Mouse (Mus musculus): Measurements from ENCODE around the gene Pced1b.
A peak's percentile ranks its signal among the peaks of the same experiment; 100 is the strongest.
"Not testable (repeated sequence)": the region's sequence is repeated elsewhere in the genome, so short reads cannot be mapped to it uniquely, and the experiment has no call there.

Pced1b gene

DNA sequence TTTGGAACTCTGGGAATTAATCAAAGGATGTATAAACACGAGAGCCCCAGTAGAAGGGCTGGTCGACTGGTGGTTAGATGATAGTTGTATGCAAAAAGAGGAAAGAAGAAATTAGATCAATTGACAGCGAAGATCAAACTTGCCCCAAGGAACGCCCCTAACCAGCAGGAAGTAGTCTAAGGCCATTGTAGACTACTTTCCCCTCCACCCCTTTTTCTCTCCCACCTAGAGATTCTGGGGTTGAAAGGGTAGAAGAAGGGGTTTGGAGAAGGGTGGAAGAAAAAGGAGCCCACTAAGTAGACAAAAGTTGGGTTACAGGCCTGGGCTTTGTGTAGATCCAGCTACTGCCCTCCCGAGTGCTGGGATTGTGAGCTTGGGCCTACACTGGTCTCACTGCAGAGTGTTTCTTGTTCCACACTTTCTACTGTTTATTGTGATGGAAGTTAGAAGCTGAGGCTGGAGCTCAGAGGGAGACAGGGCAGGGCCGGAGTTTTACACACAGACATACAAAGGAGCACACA lies 125.8 kb downstream of the Pced1b start:
- no peak for DNase-seq (ENCODE audit: low spot score)

DNA sequence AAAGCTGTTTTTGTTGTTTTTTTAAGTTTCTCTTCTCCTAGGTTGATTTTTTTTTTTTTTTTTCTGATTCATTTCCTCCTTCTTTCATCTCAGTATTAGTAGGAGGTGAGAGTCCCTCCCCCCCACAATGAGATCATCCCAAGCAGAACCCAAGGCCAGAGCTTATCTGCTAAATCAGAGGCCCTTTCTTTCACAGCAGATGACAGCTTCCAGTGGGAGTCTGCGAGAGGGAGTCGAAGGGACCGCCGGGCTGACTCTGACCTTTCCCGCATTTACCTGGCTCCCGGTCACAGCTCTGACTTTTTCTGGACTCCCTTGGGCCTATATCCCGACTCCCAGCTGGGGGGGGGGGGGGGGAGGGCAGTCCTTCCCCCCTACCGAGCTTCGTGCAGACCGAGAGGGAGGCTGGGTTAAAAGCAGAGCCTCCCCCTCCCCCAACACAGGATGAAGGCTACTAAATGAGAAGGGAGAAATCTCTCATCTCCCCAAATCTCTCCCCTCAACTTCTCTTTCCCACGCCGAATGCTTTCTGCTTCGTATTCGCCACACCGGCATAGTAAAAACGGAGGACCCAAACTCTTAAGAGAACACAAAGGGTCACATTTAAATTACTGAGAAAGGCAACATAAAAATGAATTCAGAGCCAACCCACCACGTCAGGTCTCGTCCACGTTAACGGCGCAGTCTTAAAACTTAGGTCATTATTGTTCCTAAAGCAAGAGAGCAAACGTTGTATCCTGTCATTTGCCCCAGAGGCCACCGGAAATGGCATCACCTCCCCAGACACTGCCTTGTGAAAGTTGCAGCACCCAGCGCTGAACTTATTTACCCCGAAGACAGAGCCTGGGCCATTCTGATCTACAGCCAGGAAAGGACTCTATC lies 126.5 kb downstream of the Pced1b start:
- DNase-seq (ENCODE audit: low spot score), result no peak

DNA sequence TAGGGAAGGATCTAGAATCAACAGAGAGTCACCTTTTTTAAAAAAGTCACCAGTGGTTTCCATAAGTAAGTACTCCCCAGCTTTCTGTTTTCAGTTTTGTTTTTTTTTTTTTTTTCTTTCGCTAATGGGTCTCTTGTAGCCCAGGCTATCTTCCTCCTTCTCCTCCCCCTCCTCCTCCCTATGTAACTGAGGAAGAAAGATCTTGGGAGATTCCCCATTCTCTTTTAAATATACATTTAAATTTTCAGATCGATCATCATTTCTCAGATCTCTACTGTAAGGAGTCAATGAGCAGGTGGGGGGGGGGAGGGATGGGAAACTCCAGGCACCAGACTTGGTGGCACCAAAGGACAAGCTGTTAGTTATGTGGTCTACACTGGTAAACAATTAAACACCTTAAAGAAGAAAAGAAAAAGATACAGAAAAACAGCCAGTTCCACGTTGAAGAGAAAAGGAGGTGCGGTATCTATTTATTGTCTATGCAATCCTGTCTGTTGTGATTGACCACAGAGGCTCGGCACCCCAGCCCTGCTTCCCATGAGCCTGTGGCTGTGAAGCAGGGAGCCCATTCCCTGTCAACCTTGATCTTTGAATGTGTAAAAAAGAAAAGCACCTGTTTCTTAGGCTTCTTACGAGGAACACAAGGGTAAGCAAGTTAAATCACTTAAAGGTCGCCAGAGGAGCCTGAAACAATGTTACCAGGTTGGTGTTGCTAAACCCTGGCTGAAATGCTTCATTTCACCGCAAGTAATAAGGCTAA lies 127.4 kb downstream of the Pced1b start:
- DNase-seq (ENCODE audit: low spot score), result no peak

DNA sequence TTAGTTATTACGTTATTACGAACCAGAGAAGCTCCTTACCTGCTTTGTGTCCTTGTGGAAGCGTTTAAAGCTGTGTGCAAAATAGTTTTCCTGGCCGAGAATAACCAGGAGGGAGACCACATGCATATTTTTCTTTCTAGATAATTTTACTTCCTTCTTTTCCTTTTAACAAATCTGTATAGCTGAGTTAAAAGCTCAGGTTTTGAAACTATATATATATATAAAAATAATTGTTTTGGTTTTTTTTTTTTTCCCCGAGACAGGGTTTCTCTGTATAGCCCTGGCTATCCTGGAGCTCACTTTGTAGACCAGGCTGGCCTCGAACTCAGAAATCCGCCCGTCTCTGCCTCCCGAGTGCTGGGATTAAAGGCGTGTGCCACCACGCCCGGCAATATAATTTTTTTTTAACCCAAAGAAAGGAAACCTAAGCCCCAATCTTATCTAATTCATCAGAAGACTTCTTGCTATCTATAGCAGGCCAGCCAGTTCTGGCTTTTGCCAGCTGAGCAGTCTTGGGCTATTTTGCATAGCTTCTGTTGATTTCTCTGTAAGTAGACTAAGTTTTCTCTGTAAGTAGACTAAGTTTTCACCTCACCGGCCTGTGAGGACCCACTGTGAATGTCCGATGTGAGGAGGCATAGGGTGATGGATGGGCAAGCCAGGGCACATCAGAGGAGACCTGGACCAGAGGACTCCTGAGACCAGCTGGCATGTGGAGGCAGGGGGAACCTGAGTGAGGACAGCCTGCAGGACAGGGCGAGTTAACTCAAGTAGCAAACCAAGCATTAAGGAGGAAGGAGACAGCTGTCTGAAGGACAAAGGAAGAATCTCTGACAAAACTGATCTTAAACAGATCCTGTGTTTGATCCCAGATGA lies 128.2 kb downstream of the Pced1b start:
- no peak for DNase-seq (ENCODE audit: low spot score)

DNA sequence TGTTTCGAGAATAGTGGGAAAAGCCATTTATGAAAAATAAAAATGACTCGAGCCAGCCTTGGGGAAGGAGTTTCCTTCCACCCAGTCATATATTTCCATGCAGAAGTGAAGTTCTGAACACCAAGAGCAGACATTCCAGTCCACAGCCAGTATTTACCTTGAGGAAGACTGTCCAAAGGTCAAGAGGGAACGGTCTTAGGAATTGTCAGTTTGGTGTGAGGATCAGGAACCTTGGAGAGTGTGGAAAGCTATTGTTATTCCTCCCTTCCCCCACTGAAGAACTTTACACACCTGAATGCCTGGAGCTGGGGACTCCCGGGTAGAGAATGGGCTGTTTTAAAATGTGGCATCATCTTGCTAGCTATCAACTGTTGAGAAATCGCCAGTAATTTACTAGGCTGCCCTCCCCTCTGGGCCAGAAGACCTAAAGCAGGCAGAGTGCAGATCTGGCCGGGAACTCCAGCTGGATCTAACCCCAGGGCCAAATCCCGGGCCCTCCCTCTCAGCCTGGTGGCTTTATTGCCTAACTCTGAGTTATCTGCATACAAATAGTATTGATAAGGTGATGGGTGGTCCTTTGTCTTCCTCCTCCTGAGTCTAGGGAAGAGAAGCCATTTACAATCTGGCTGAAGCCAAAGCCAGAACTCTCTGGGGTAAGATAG lies 129.3 kb downstream of the Pced1b start:
- DNase-seq (ENCODE audit: low spot score), result peak; percentile 34

DNA sequence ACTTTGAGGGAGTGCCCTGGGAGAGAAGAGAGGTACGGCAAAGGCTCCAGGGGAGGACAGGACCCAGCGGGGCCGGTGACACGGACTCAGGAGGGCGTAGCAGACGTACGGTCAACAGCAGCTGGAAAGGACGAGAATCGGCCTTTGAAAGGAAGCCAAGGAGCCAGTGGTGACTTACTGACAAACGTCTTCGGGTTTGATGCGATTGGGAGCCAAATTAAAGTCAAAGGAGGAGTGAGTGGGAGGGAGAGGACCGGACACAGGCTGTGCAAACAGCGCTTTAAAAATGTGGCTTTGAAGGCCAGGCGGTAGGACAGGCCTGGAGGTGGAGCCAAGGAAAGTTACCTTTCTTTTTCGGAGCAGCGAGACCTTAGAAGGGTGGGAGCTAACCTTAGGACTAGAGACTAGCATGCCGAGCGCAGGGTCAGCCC lies 129.9 kb downstream of the Pced1b start:
- peak; percentile 54 for DNase-seq (ENCODE audit: low spot score)

DNA sequence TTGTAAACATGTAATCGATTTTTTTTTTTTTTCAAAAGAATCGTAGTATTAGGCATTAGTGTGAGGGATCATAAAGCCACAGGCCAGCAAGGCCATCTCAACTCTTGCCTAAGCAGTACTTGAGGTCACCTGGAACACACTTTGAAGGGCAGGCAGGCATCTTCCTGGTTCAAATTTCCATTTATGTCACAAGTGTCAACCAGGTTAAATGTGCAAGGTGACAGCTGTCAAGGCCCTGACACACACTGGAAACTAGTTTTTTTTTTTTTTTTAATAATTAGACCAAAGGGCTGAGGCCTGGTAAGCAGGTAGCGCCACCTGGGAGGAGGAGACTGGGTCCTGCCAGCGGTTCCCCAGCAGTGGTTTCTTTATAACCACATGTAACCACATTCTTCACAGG lies 131.2 kb downstream of the Pced1b start:
- no peak for DNase-seq (ENCODE audit: low spot score)

DNA sequence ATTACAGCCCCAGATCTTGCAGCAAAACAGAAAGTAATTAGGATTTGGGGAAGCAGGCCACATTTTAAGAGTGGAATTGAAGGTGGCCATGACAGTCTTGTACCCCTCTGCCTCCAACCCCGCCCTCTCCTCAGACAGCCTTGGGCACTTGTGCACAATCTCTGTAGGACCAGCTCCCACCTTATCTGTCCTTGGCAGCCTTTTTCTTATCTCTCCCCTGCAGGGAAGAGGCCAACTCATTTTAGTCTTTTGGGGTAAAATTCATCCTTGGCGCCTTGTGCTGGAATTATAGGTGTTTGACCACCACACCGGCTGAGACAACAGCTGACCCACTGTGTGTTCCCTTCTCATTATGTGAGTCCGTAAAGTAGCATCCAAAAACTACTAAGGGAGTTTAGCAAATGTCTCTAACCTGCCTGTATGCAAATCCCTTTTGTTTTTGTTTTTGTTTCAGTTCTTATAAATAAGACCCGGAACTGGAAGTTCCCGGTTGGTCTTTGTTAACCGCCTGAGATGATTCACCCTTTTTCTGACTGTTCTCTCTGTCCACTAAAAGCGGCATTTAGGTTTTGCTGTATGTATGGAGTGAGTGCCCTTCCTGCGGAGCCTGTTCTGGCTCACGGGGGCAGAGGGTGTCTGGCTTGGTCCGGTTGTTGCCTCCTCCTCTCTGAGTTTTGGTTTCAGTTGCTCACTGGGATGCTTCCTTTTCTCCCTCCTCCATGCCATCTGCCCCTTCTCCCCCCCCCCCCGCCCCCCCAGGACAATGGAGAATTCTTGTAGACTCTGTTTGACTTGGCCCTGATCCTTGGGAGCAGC lies 132.8 kb downstream of the Pced1b start:
- peak; percentile 40 for DNase-seq (ENCODE audit: low spot score)

DNA sequence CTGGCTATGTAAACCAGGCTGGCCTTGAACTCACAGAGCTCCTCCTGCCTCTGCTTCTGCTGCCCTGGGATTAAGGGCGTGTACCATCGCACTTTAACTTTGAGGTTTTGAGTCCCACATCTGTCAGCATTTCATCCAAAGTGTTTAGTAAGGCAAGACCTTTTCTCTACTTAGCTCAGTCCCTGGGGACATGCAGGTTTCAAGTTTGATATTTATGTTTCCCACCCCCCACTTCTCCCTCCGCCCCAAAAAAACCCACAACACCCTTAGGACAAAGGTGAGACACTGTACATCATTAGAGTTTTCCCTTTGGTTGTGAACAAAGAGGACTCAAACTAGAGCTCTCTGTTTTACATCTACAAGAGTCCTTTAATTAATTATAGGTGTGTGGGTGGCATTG lies 135.7 kb downstream of the Pced1b start:
- DNase-seq (ENCODE audit: low spot score), result no peak

DNA sequence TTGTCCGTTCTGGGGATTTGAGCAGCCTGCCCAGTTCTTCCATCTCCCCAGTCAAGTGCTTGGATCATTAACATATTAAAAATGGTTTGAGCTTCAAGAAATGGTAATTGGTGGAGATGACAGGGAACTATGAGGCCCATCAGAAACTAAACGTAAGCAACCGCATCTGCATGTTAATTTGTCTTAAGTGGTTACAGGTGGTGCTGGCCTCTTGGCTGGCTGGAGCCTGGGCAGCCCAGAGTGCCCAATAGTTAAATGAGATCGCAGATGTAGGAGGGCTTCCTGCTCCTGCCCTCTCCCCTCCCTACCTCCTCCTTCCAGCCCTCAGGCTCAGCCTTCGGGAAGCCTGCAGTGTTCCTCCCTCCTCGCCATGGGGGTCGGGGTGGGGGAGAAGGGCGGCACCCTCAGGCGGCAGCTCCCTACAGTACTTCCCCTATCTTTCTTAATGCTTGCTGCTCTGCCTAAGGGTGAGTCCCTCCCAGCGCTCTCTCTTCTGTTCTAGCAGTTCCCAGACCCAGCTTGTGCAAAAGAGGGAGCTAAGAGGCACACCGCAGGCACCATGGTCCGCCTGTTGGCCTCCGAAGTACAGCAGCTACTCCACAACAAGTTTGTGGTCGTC lies 136.7 kb downstream of the Pced1b start:
- peak; percentile 46 for DNase-seq (ENCODE audit: low spot score)

DNA sequence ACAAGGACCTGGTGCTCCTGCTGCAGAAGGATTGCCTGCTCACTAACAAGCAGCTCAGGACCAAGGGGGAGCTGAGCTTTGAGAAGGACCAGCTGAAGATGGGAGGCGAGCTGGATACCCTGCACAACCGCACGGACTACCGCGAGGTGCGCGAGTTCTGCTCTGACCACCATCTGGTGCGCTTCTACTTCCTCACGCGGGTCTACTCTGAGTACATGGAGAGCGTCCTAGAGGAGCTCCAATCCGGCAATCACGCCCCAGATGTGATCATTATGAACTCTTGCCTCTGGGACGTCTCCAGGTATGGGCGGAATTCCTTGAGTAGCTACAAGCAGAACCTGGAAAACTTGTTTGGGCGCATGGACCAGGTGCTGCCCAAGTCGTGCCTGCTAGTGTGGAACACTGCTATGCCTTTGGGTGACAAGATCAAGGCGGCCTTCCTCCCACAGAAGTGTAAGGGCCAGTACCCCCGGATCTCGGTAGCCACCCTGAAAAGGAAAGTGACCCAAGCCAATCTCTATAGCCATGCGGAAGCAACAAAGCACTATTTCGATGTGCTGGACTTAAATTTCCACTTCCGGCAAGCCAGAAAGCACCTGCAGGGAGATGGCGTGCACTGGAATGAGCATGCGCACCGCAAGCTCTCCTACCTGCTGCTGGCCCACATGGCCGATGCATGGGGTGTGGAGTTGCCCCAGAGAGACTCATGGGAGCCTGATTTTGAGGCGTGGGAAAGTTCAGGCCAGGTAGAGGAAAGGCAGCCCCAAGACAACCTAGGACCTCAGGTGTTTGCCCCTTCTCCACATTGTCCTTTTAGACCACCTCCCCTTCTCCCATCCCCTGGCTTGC lies 137.5 kb downstream of the Pced1b start:
- no peak for DNase-seq (ENCODE audit: low spot score)

DNA sequence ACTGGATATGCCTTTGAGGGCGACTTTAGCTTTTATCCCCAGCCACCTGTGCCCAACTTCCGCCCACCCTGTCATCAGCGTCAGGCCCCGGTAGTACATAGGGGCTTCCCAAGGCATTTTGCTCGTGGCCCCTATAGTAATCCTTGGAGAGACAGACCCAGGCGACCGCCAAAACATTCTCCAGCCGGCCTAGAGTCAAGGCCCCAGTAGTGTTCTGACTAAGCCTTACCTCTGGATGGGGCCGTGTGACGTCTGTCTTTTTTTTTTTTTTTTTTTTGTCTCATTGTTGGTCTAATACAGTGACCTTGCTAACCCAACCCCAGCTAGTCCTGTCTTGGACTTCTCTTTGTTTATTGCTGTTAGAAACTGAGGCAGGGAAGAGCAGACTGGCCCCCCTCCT lies 138.3 kb downstream of the Pced1b start:
- DNase-seq (ENCODE audit: low spot score), result not testable (repeated sequence)

DNA sequence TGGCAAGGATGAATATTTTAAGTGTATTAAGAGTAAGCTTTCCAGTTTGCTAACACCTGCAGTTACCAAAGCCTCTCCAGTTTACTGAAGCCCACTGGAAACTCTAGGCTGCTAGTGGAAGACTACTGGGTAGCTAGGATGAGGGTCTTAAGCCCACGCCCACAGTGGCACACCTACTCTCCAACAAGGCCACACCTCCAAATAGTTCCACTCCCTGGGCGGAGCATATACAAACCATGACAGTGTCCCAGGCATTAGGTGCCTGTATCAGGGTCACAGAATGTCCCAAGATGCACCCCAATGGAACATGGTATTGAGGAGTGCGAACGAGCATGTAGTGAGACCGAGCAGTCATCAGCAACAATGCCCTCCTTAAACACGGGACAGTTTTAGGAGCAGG lies 140.9 kb downstream of the Pced1b start:
- no peak for DNase-seq (ENCODE audit: low spot score)

DNA sequence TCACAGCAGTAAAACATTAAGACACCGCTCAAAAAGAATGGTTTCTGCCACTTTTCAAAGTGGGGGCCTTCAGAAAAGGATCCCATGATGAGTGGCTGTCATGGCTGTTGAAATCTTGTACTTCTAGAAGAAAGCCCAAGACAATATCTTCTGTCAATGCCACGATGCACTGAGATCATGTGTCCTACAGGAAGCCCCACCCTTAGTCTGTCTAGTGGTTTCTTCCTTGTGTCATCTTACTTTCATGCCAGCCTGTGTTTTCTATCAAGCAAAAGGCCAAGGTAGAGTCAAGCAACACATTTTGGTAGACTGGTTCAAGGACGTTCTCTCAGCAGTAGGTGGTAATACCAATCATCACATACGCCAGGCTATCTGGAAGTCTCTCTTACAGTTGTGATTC lies 142.7 kb downstream of the Pced1b start:
- DNase-seq (ENCODE audit: low spot score), result no peak

DNA sequence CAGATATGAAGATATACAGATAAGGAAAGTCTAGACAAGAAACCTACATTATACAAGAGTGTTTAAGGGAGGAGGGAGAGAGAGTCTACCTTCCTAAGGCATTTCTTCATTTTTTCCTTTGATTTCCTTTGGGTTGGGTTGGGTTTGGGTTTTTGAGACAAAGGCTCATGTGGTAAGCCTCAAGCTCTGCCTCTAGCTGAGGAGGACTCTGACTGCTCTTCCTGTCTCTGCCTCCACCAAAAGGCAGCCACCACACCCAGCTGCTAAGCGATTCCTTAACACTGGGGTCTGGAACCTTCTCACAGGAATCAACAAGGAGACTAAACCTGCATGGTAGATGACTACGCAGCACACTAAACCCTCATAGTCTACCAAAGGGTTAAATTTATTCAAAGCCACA lies 143.9 kb downstream of the Pced1b start:
- DNase-seq (ENCODE audit: low spot score), result no peak

DNA sequence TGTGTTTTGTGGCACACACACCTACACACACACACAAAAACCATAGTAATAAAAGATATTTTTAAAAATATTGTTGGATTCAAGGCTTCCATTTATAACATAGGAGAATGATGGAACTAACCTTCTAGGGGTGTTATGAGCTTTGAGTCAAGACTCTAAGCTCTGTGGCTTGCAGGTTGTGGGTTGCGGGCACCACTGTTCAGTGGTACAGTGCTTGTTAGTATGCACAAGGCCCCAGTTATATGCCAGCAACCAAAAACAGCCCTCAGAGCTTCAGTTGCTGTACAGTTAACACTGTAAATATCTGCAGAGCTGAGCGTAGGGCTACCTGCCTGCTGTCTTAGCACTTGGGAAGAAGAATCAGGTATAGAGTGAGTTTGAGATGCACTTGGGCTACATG lies 144.5 kb downstream of the Pced1b start:
- no peak for DNase-seq (ENCODE audit: low spot score)

DNA sequence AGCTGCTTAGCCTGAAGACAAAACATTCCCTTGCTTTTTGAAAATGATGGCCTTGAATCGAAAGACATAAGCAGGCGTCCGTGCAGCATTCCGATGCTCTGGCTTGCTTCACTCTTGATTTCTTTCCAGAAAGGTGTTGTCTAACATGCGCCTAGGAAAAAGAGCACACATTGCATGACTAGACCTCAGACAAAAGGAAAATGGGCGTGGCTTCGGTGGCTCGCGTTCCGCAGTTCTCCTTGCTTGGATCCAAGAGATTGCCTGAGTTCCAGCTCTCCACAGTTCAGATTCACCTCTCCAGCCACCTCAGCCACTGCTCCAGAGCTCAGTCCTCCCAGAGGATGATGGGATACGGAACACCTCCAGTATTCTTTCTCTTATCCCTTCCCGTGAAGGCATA lies 147.7 kb downstream of the Pced1b start:
- DNase-seq (ENCODE audit: low spot score), result peak; percentile 60

DNA sequence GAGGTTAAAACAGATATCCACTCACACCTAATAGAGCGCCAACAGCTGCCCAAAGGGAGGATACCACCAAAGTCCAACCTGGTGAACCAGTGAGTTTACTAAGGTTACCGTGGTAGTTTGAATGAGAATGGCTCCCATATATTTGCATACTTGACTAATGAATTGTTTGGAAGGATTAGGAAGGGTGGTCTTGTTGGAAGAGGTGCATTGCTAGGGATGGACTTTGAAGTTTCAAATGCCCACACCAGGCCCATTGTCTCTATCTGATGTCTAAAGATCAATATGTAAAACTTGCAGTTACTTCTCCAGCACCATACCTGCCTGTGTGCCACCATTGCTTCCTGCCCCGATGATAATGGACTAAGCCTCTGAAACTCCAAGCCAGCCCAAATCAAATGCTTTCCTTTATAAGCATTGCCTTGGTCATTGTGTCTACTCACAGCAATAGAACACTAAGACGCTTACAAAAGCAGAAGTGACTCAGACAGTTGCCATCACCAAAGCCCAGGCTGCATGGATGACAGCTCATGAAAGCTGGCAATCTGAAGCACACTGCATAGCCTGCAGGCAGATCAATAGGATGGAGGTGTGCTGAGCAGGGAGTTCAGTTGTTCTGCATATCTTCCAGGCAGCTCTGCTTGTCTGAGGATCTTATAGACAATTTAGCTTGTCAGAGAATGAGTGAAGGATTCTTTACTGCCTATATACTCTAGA lies 149.8 kb downstream of the Pced1b start:
- DNase-seq (ENCODE audit: low spot score), result no peak

DNA sequence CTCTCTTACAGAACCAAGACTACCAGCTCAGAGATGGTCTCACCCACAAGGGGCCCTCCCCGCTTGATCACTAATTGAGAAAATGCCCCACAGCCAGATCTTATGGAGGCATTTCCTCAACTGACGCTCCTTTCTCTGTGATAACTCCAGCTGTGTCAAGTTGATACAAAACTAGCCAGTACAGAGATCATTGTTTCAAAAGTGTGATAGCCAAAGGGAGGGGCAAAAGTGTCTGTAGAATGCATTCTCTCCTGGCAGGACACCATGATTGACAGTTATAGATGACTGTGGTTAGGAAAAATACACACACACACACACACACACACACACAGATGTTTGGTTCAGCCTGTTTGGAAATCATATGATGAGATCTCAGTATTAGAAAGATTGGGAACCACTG lies 150.9 kb downstream of the Pced1b start:
- no peak for DNase-seq (ENCODE audit: low spot score)

All from ovary, postnatal 36 days (tissue).